Mouse (Mus musculus) liver, embryonic 15.5 days (tissue): ENCODE data around the gene Hcfc2. TPM values are rescaled to one million over a fixed set of nuclear protein-coding genes. Genes with fewer than 3 reads are reported as not detected.

ENCODE experiments used
- ATAC-seq: fragments of 200-750 bp; cut with Nextera tagmentation; 2 replicates; pipeline ENCODE4 v1.8.0; 2017; ENCODE audit warnings: moderate number of reproducible peaks, mild to moderate bottlenecking, moderate library complexity; ENCODE audit not compliant: insufficient read depth
- H3K27ac ChIP-seq: fragments of 300-500 bp; sonication (generic); replicated peaks from 2 replicates; pipeline ENCODE4 v1.5.1; 2015; ENCODE audit warnings: mild to moderate bottlenecking, inconsistent platforms
- H3K27me3 ChIP-seq: fragments of 300-500 bp; sonication (generic); 2 replicates; pipeline ENCODE4 v1.6.1; 2015; ENCODE audit warnings: mild to moderate bottlenecking, inconsistent platforms
- H3K36me3 ChIP-seq: fragments of 300-500 bp; sonication (generic); replicated peaks from 2 replicates; pipeline ENCODE4 v1.6.1; 2015; ENCODE audit warnings: moderate library complexity, mild to moderate bottlenecking, inconsistent platforms
- H3K4me1 ChIP-seq: fragments of 300-500 bp; sonication (generic); replicated peaks from 2 replicates; pipeline ENCODE4 v1.6.1; 2015; ENCODE audit warnings: inconsistent platforms
- H3K4me2 ChIP-seq: fragments of 300-500 bp; sonication (generic); 2 replicates; pipeline ENCODE4 v1.6.1; 2015; ENCODE audit warnings: moderate library complexity, mild to moderate bottlenecking, inconsistent platforms
- H3K4me3 ChIP-seq: fragments of 300-500 bp; sonication (generic); replicated peaks from 2 replicates; pipeline ENCODE4 v1.5.1; 2015; ENCODE audit warnings: mild to moderate bottlenecking, inconsistent platforms
- H3K9ac ChIP-seq: fragments of 300-500 bp; sonication (generic); 2 replicates; pipeline ENCODE4 v1.6.1; 2015; ENCODE audit warnings: moderate library complexity, mild to moderate bottlenecking, inconsistent platforms
- H3K9me3 ChIP-seq: fragments of 300-500 bp; sonication (generic); replicated peaks from 2 replicates; pipeline ENCODE4 v1.6.1; 2016; ENCODE audit warnings: inconsistent platforms
- WGBS: fragments of 180-500 bp; shearing (Covaris S2); methylation state at CpG from one replicate; pipeline ENCODE4 v1.1.7; 2015; ENCODE audit warnings: mixed read lengths; ENCODE audit not compliant: insufficient replicate concordance; 5-methylcytosine and 5-hydroxymethylcytosine counted together
- polyA plus RNA-seq: library from polyadenylated mRNA; unstranded; fragments of >200 nt; fragmentation: Nextera tagmentation; extraction: Ambion mirVana; gene quantifications from 2 replicates; pipeline ENCODE4 v1.2.1, GENCODE M21; 2015

The Hcfc2 gene
- polyA plus RNA-seq, 1 experiment from 2014 or later, result 12.9 TPM

- H3K4me1 ChIP-seq, result 0 out of 2 replicates have a peak, but pooled peaks cover under 1% of the 10 kb centered on the region
- H3K9ac ChIP-seq, result no peak overlapping the region
- H3K27ac ChIP-seq, result no peak overlapping the region
- no peak for ATAC-seq
- 79% methylated on average over 4 of the region's 4 CpGs for WGBS
- H3K27me3 ChIP-seq, result no peaks in the 10 kb centered on the region
- no peak overlapping the region for H3K4me3 ChIP-seq
- H3K36me3 ChIP-seq, result peaks cover 54% of the 10 kb centered on the region
- no peaks in the 10 kb centered on the region for H3K9me3 ChIP-seq
- no peak overlapping the region for H3K4me2 ChIP-seq
Observed at GRCm38 (mm10) chr10:82741876-82742275, 45.9 kb downstream of the Hcfc2 start.

- Histone ChIP-seq H3K4me1 (0 out of 2 replicates have a peak, but pooled peaks cover 3% of the 10 kb centered on the region), H3K27me3 (no peaks in the 10 kb centered on the region), H3K4me3 (no peak overlapping the region), H3K27ac (0 out of 2 replicates have a peak overlapping the region, but pooled peaks have one; percentile 25), H3K4me2 (no peak overlapping the region), H3K9me3 (no peaks in the 10 kb centered on the region), H3K36me3 (peaks cover 60% of the 10 kb centered on the region), H3K9ac (no peak overlapping the region)
- ATAC-seq, result no peak
- WGBS, result 71% methylated on average over 1 of the region's 1 CpGs
Observed at GRCm38 (mm10) chr10:82742578-82742977, 46.6 kb downstream of the Hcfc2 start.

GRCm38 (mm10) chr10:82744296-82744695, 48.3 kb downstream of the Hcfc2 start:
- H3K4me1 ChIP-seq, result 0 out of 2 replicates have a peak, but pooled peaks cover 3% of the 10 kb centered on the region
- H3K9ac ChIP-seq, result no peak overlapping the region
- no peak overlapping the region for H3K4me3 ChIP-seq
- H3K4me2 ChIP-seq, result no peak overlapping the region
- peaks cover 62% of the 10 kb centered on the region for H3K36me3 ChIP-seq
- no peak overlapping the region for H3K27ac ChIP-seq
- H3K9me3 ChIP-seq, result no peaks in the 10 kb centered on the region
- 81% methylated on average over 6 of the region's 6 CpGs for WGBS
- H3K27me3 ChIP-seq, result no peaks in the 10 kb centered on the region
- ATAC-seq, result no peak

GRCm38 (mm10) chr10:82745301-82745700, 49.3 kb downstream of the Hcfc2 start:
- no peak overlapping the region for H3K9ac ChIP-seq

GRCm38 (mm10) chr10:82746988-82747850, 51.3 kb downstream of the Hcfc2 start:
- no peak for ATAC-seq
- WGBS, result 79% methylated on average over 15 of the region's 15 CpGs

More at GRCm38 (mm10) chr10:82745301-82745700, 49.3 kb downstream of the Hcfc2 start:
- 85% methylated on average over 5 of the region's 5 CpGs for WGBS
- Histone ChIP-seq H3K27me3 (no peaks in the 10 kb centered on the region), H3K36me3 (peaks cover 66% of the 10 kb centered on the region), H3K4me2 (no peak overlapping the region), H3K4me1 (0 out of 2 replicates have a peak, but pooled peaks cover 3% of the 10 kb centered on the region), H3K9me3 (no peaks in the 10 kb centered on the region), H3K4me3 (no peak overlapping the region), H3K27ac (no peak overlapping the region)
- ATAC-seq, result no peak

GRCm38 (mm10) chr10:82750778-82751177, 54.8 kb downstream of the Hcfc2 start:
- no peak overlapping the region for H3K4me2 ChIP-seq
- peaks cover 96% of the 10 kb centered on the region for H3K36me3 ChIP-seq
- no peak overlapping the region for H3K4me3 ChIP-seq
- WGBS, result 88% methylated on average over 6 of the region's 6 CpGs
- no peaks in the 10 kb centered on the region for H3K9me3 ChIP-seq
- no peaks in the 10 kb centered on the region for H3K27me3 ChIP-seq
- ATAC-seq, result no peak
- H3K27ac ChIP-seq, result no peak overlapping the region
- peaks cover 9% of the 10 kb centered on the region; the same call in 1 of the 2 replicates for H3K4me1 ChIP-seq
- no peak overlapping the region for H3K9ac ChIP-seq

More at GRCm38 (mm10) chr10:82746988-82747850, 51.3 kb downstream of the Hcfc2 start:
- no peak overlapping the region for H3K9ac ChIP-seq
- H3K4me2 ChIP-seq, result no peak overlapping the region
- H3K27ac ChIP-seq, result no peak overlapping the region
- H3K36me3 ChIP-seq, result peaks cover 80% of the 10 kb centered on the region
- H3K4me3 ChIP-seq, result no peak overlapping the region
- 0 out of 2 replicates have a peak, but pooled peaks cover 3% of the 10 kb centered on the region for H3K4me1 ChIP-seq
- H3K9me3 ChIP-seq, result no peaks in the 10 kb centered on the region
- H3K27me3 ChIP-seq, result no peaks in the 10 kb centered on the region

- ATAC-seq, result peak; percentile 35
Observed at GRCm38 (mm10) chr10:82752921-82753320, 57.0 kb downstream of the Hcfc2 start.

GRCm38 (mm10) chr10:82754642-82755041, 58.7 kb downstream of the Hcfc2 start:
- Histone ChIP-seq H3K36me3 (peaks cover 95% of the 10 kb centered on the region), H3K27ac (no peak overlapping the region), H3K4me2 (no peak overlapping the region), H3K4me3 (no peak overlapping the region), H3K9me3 (no peaks in the 10 kb centered on the region), H3K27me3 (no peaks in the 10 kb centered on the region), H3K4me1 (peaks cover 31% of the 10 kb centered on the region), H3K9ac (no peak overlapping the region)
- 78% methylated on average over 1 of the region's 1 CpGs for WGBS
- 0 out of 2 replicates have a peak, but pooled peaks have one; percentile 33 for ATAC-seq

More at GRCm38 (mm10) chr10:82752921-82753320, 57.0 kb downstream of the Hcfc2 start:
- H3K9me3 ChIP-seq, result no peaks in the 10 kb centered on the region
- peaks cover 17% of the 10 kb centered on the region for H3K4me1 ChIP-seq
- WGBS, result 88% methylated on average over 3 of the region's 3 CpGs
- 0 out of 2 replicates have a peak overlapping the region, but pooled peaks have one; percentile 10 for H3K27ac ChIP-seq
- no peaks in the 10 kb centered on the region for H3K27me3 ChIP-seq
- no peak overlapping the region for H3K4me2 ChIP-seq
- H3K9ac ChIP-seq, result no peak overlapping the region
- H3K4me3 ChIP-seq, result no peak overlapping the region
- H3K36me3 ChIP-seq, result peaks cover 95% of the 10 kb centered on the region

GRCm38 (mm10) chr10:82755213-82755890, 59.4 kb downstream of the Hcfc2 start:
- peaks cover 38% of the 10 kb centered on the region for H3K4me1 ChIP-seq
- H3K4me2 ChIP-seq, result no peak overlapping the region
- WGBS, result 89% methylated on average over 11 of the region's 11 CpGs
- H3K9ac ChIP-seq, result no peak overlapping the region
- H3K9me3 ChIP-seq, result no peaks in the 10 kb centered on the region
- peaks cover 98% of the 10 kb centered on the region for H3K36me3 ChIP-seq
- no peak overlapping the region for H3K4me3 ChIP-seq
- H3K27ac ChIP-seq, result peak overlapping the region; percentile 34; the same call in 1 of the 2 replicates
- ATAC-seq, result no peak
- H3K27me3 ChIP-seq, result no peaks in the 10 kb centered on the region

GRCm38 (mm10) chr10:82756466-82756865, 60.5 kb downstream of the Hcfc2 start:
- Histone ChIP-seq H3K9me3 (no peaks in the 10 kb centered on the region), H3K27me3 (no peaks in the 10 kb centered on the region), H3K27ac (no peak overlapping the region), H3K36me3 (peaks cover 98% of the 10 kb centered on the region), H3K4me2 (no peak overlapping the region), H3K4me3 (no peak overlapping the region), H3K4me1 (peaks cover 50% of the 10 kb centered on the region), H3K9ac (no peak overlapping the region)
- WGBS, result 92% methylated on average over 9 of the region's 9 CpGs
- no peak for ATAC-seq

- no peaks in the 10 kb centered on the region for H3K9me3 ChIP-seq
- 59% methylated on average over 9 of the region's 9 CpGs for WGBS
- no peak overlapping the region for H3K9ac ChIP-seq
- H3K27me3 ChIP-seq, result no peaks in the 10 kb centered on the region
- H3K27ac ChIP-seq, result peak overlapping the region; percentile 59
- no peak overlapping the region for H3K4me3 ChIP-seq
- peaks cover 91% of the 10 kb centered on the region for H3K36me3 ChIP-seq
- H3K4me2 ChIP-seq, result no peak overlapping the region
- peaks cover 56% of the 10 kb centered on the region for H3K4me1 ChIP-seq
- no peak for ATAC-seq
Observed at GRCm38 (mm10) chr10:82757341-82757740, 61.4 kb downstream of the Hcfc2 start.
